Mouse (Mus musculus) kidney, embryonic 16.5 days (tissue): ENCODE data around the gene Cpe. TPM values are rescaled to one million over a fixed set of nuclear protein-coding genes. Genes with fewer than 3 reads are reported as not detected.

ENCODE experiments used
- ATAC-seq: fragments of 200-750 bp; cut with Nextera tagmentation; 2 replicates; pipeline ENCODE4 v1.8.0; 2017; ENCODE audit warnings: moderate TSS enrichment; ENCODE audit not compliant: low FRiP score, low TSS enrichment
- H3K27ac ChIP-seq: fragments of 300-500 bp; sonication (generic); 2 replicates; pipeline ENCODE4 v1.5.1; 2014; ENCODE audit warnings: low read length
- H3K27me3 ChIP-seq: fragments of 300-500 bp; sonication (generic); 2 replicates; pipeline ENCODE4 v1.6.1; 2014; ENCODE audit warnings: low read length, control low read depth, mixed read lengths; ENCODE audit not compliant: insufficient read depth
- H3K36me3 ChIP-seq: fragments of 300-500 bp; sonication (generic); 2 replicates; pipeline ENCODE4 v1.6.1; 2014; ENCODE audit warnings: low read length, control low read depth, mixed read lengths; ENCODE audit not compliant: insufficient read depth
- H3K4me1 ChIP-seq: fragments of 300-500 bp; sonication (generic); 2 replicates; pipeline ENCODE4 v1.6.1; 2014; ENCODE audit warnings: low read length, control low read depth, mixed read lengths; ENCODE audit not compliant: insufficient read depth
- H3K4me2 ChIP-seq: fragments of 300-500 bp; sonication (generic); replicated peaks from 2 replicates; pipeline ENCODE4 v1.6.1; 2014; ENCODE audit warnings: low read depth, low read length
- H3K4me3 ChIP-seq: fragments of 300-500 bp; sonication (generic); 2 replicates; pipeline ENCODE4 v1.5.1; 2014; ENCODE audit warnings: mild to moderate bottlenecking, low read length
- H3K9ac ChIP-seq: fragments of 300-500 bp; sonication (generic); replicated peaks from 2 replicates; pipeline ENCODE4 v1.6.1; 2014; ENCODE audit warnings: low read length
- H3K9me3 ChIP-seq: fragments of 300-500 bp; sonication (generic); 2 replicates; pipeline ENCODE4 v1.6.1; 2016; ENCODE audit warnings: low read length, control low read depth
- WGBS: fragments of 180-500 bp; shearing (Covaris S2); extraction: QIAGEN DNeasy Blood & Tissue Kit; methylation state at CpG from one replicate; pipeline ENCODE4 v1.1.7; 2014; 5-methylcytosine and 5-hydroxymethylcytosine counted together
- polyA plus RNA-seq: library from polyadenylated mRNA; unstranded; fragments of >200 nt; fragmentation: Nextera tagmentation; extraction: Ambion mirVana; gene quantifications from 2 replicates; pipeline ENCODE4 v1.2.1, GENCODE M21; 2015

Gene Cpe
- polyA plus RNA-seq, 1 experiment from 2014 or later, result 66.8 TPM

GRCm38 (mm10) chr8:64643382-64643781 is 49.5 kb downstream of the Cpe start:
- H3K36me3 ChIP-seq, result no peaks in the 10 kb centered on the region
- H3K9me3 ChIP-seq, result no peaks in the 10 kb centered on the region
- no peaks in the 10 kb centered on the region for H3K4me1 ChIP-seq
- no peak overlapping the region for H3K4me2 ChIP-seq
- no peak overlapping the region for H3K9ac ChIP-seq
- no peaks in the 10 kb centered on the region for H3K27me3 ChIP-seq
- H3K27ac ChIP-seq, result no peak overlapping the region
- no peak overlapping the region for H3K4me3 ChIP-seq
- ATAC-seq, result no peak
- WGBS, result 61% methylated on average over 4 of the region's 4 CpGs

GRCm38 (mm10) chr8:64642799-64643198 is 50.1 kb downstream of the Cpe start:
- no peaks in the 10 kb centered on the region for H3K36me3 ChIP-seq
- H3K27me3 ChIP-seq, result no peaks in the 10 kb centered on the region
- no peak for ATAC-seq
- H3K9me3 ChIP-seq, result no peaks in the 10 kb centered on the region
- H3K4me2 ChIP-seq, result no peak overlapping the region
- H3K9ac ChIP-seq, result no peak overlapping the region
- no peak overlapping the region for H3K4me3 ChIP-seq
- no peaks in the 10 kb centered on the region for H3K4me1 ChIP-seq
- no peak overlapping the region for H3K27ac ChIP-seq
- WGBS, result 98% methylated on average over 3 of the region's 3 CpGs

DNA sequence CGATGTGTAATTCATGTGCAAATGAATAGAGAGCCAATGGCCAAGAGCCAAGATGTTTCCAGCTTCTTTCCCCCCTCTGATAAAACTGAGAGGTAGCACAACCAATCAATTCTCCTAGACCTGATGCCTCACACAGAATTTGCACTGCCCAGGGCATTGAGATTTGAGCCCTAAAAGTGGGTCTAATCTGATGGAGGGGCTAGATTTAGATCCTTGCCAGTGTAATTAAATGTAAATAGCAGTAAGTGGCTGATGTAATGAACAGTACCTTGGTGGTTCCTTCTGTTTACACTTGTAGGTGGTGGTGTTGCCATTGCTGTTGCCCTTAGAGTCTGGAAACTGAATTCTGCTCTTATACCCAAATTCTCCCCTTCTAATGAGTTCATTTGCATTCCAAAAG is 52.3 kb downstream of the Cpe start:
- Histone ChIP-seq H3K4me3 (no peak overlapping the region), H3K4me2 (no peak overlapping the region), H3K9ac (no peak overlapping the region), H3K27ac (no peak overlapping the region), H3K9me3 (no peaks in the 10 kb centered on the region), H3K36me3 (no peaks in the 10 kb centered on the region), H3K4me1 (no peaks in the 10 kb centered on the region), H3K27me3 (no peaks in the 10 kb centered on the region)
- WGBS, result 88% methylated on average over 1 of the region's 1 CpGs
- no peak for ATAC-seq

GRCm38 (mm10) chr8:64639676-64640075 is 53.2 kb downstream of the Cpe start:
- Histone ChIP-seq H3K9me3 (no peaks in the 10 kb centered on the region), H3K27me3 (no peaks in the 10 kb centered on the region), H3K4me2 (no peak overlapping the region), H3K4me1 (no peaks in the 10 kb centered on the region), H3K36me3 (no peaks in the 10 kb centered on the region), H3K9ac (no peak overlapping the region), H3K4me3 (no peak overlapping the region), H3K27ac (no peak overlapping the region)
- no peak for ATAC-seq
- WGBS, result 59% methylated on average over 5 of the region's 5 CpGs

DNA sequence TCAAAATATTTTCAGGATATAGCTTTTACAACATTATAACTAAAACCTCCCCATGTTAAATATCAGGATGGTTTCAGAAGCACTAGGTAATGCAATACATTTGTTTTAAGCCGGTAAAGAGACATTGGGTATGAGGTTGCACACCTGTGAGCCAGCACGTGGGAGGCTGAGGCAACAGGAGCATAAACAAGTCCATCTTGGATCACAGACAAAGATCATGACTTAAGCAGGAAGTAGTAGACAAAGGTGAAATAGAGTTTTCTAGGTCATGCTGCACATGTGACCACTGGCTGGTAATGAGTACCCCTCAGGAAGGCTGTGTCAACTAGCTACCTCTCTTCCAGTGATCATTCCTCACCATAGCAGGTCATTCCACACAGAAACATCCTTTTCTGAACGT is 58.0 kb downstream of the Cpe start:
- H3K4me3 ChIP-seq, result no peak overlapping the region
- H3K27ac ChIP-seq, result no peak overlapping the region
- H3K4me1 ChIP-seq, result no peaks in the 10 kb centered on the region
- no peak for ATAC-seq
- no peaks in the 10 kb centered on the region for H3K36me3 ChIP-seq
- H3K4me2 ChIP-seq, result no peak overlapping the region
- H3K9ac ChIP-seq, result no peak overlapping the region
- WGBS, result 50% methylated on average over 3 of the region's 3 CpGs
- H3K9me3 ChIP-seq, result no peaks in the 10 kb centered on the region
- no peaks in the 10 kb centered on the region for H3K27me3 ChIP-seq

GRCm38 (mm10) chr8:64634131-64634865 is 58.6 kb downstream of the Cpe start:
- no peak overlapping the region for H3K4me2 ChIP-seq
- H3K9me3 ChIP-seq, result no peaks in the 10 kb centered on the region
- ATAC-seq, result no peak
- no peak overlapping the region for H3K9ac ChIP-seq
- H3K27me3 ChIP-seq, result no peaks in the 10 kb centered on the region
- H3K27ac ChIP-seq, result no peak overlapping the region
- no peak overlapping the region for H3K4me3 ChIP-seq
- H3K4me1 ChIP-seq, result no peaks in the 10 kb centered on the region
- no peaks in the 10 kb centered on the region for H3K36me3 ChIP-seq
- WGBS, result 77% methylated on average over 8 of the region's 8 CpGs

GRCm38 (mm10) chr8:64632169-64632568 is 60.7 kb downstream of the Cpe start:
- Histone ChIP-seq H3K4me1 (no peaks in the 10 kb centered on the region), H3K9ac (no peak overlapping the region), H3K4me2 (no peak overlapping the region), H3K4me3 (no peak overlapping the region), H3K27me3 (no peaks in the 10 kb centered on the region), H3K9me3 (no peaks in the 10 kb centered on the region), H3K36me3 (no peaks in the 10 kb centered on the region), H3K27ac (no peak overlapping the region)
- no peak for ATAC-seq
- 92% methylated on average over 4 of the region's 4 CpGs for WGBS

- no peaks in the 10 kb centered on the region for H3K27me3 ChIP-seq
- WGBS, result 75% methylated on average over 2 of the region's 2 CpGs
- H3K36me3 ChIP-seq, result no peaks in the 10 kb centered on the region
- H3K4me1 ChIP-seq, result no peaks in the 10 kb centered on the region
- no peak for ATAC-seq
- H3K4me3 ChIP-seq, result no peak overlapping the region
- H3K9ac ChIP-seq, result no peak overlapping the region
- no peak overlapping the region for H3K27ac ChIP-seq
- H3K4me2 ChIP-seq, result no peak overlapping the region
- no peaks in the 10 kb centered on the region for H3K9me3 ChIP-seq
Observed at GRCm38 (mm10) chr8:64631761-64632160, 61.1 kb downstream of the Cpe start.

DNA sequence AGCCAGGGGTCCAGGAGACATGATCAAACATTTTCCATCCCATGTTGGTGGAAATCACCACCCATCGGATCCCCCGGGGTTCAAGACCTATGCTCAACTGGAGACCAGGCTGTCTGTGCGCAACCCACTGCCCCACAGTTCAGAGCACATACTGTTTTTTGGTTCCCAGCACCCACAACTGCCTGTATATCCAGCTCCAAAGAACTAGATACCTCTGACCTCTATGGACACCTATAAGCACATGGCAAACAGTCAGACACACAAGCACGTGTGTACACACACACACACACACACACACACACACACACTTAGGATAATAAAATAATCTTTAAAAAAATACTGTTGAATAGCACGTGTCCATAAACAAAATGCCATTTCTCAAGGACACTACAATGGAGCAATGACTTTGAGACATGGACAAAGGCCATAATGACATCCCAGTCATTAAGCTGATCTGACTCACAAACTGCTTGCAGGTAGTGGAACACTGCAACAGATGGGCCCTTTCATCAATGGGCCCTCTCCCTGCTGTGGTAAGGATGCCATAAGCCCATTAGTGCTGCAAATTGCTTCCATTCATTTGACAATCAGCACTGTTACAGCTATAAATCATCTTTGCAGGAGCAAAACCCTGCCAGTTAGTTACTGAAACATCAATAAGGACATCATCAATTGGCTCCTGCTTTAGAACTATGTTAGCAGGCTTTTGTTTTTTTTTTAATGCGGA is 63.7 kb downstream of the Cpe start:
- no peak for ATAC-seq
- Histone ChIP-seq H3K27ac (no peak overlapping the region), H3K27me3 (no peaks in the 10 kb centered on the region), H3K4me1 (no peaks in the 10 kb centered on the region), H3K4me3 (no peak overlapping the region), H3K9me3 (no peaks in the 10 kb centered on the region), H3K4me2 (no peak overlapping the region), H3K9ac (no peak overlapping the region), H3K36me3 (no peaks in the 10 kb centered on the region)
- 87% methylated on average over 6 of the region's 6 CpGs for WGBS

DNA sequence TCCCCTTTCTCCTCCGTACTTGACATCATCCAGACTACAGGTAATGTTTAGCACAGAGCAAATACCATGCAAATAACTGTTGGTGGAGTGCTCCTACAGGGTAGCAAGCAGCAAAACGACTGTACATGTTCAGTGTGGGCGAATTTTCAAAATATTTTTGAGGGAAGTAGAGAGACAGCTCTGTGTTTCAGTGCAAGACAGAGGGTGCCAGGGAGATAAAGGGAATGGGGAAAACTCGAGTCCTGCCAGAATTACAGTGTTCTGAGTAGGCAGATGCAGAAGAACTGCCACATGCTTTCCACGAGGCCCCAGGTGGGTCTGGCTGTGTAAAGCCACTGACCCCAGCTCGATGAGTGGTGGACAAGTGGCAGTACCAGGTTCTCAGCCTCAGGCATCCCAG is 64.8 kb downstream of the Cpe start:
- Histone ChIP-seq H3K4me3 (no peak overlapping the region), H3K4me2 (no peak overlapping the region), H3K36me3 (no peaks in the 10 kb centered on the region), H3K9ac (no peak overlapping the region), H3K9me3 (no peaks in the 10 kb centered on the region), H3K27ac (no peak overlapping the region), H3K4me1 (no peaks in the 10 kb centered on the region), H3K27me3 (no peaks in the 10 kb centered on the region)
- WGBS, result 88% methylated on average over 6 of the region's 6 CpGs
- no peak for ATAC-seq
